Mouse (Mus musculus) thymus, adult 2 months (tissue): ENCODE measurements around the gene Cpeb1.

ENCODE experiments used
- CTCF ChIP-seq: fragments of 200-500 bp; IDR thresholded peaks from 2 replicates; pipeline ENCODE4 v1.5.1; 2012; ENCODE audit warnings: mild to moderate bottlenecking, control low read depth, low read length, moderate library complexity, borderline replicate concordance; ENCODE audit not compliant: control insufficient read depth, poor library complexity, insufficient read depth; ENCODE audit errors: extremely low read depth
- POLR2A ChIP-seq: fragments of 200-500 bp; IDR thresholded peaks from 2 replicates; pipeline ENCODE4 v1.6.1; 2012; ENCODE audit warnings: mild to moderate bottlenecking, low read length, control low read depth, moderate library complexity; ENCODE audit not compliant: control insufficient read depth, poor library complexity, insufficient read depth; ENCODE audit errors: extremely low read depth

GRCm38 (mm10) chr7:81379363-81379762, 75.9 kb downstream of the Cpeb1 start:
- TF ChIP-seq CTCF (no peak), POLR2A (no peak)
